Mouse (Mus musculus) splenic B cell, adult 2 months (primary cell): ENCODE data around the gene Eif2b3.

Experiments used
- DNase-seq: peaks from one replicate; pipeline ENCODE4 v3.0.0-alpha.2; 2011; ENCODE audit warnings: low read depth, low spot score
- H3K27me3 ChIP-seq: 2 replicates; pipeline ENCODE4 v1.6.1; 2012; ENCODE audit warnings: mild to moderate bottlenecking, low read length, moderate library complexity, mixed read lengths; ENCODE audit not compliant: control insufficient read depth, poor library complexity, insufficient read depth, severe bottlenecking
- H3K36me3 ChIP-seq: 2 replicates; pipeline ENCODE4 v1.6.1; 2012; ENCODE audit warnings: mild to moderate bottlenecking, low read length, moderate library complexity, mixed read lengths; ENCODE audit not compliant: control insufficient read depth, poor library complexity, insufficient read depth, severe bottlenecking

Gene Eif2b3

DNA sequence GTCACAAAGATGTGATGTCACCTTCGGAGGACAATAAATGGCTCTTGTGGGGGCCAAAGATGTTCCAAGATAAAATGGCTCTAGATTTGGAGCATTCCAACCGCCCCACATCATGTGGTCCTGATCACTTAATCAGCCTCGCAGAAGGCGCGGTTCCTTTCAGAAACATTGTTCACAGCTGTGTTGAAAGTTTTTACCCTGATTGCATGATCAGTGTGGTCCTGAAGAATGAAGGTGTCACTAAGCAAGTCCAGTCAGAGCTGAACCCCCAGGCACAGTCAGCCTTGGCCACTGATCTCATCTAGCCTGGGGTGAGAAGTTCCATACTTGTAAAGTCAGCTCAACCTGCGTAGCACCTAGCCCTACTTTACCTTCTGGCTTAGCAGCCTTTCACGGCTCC lies 98.7 kb downstream of the Eif2b3 start:
- Histone ChIP-seq H3K36me3 (no peaks in the 10 kb centered on the region), H3K27me3 (no peaks in the 10 kb centered on the region)
- no peak for DNase-seq

DNA sequence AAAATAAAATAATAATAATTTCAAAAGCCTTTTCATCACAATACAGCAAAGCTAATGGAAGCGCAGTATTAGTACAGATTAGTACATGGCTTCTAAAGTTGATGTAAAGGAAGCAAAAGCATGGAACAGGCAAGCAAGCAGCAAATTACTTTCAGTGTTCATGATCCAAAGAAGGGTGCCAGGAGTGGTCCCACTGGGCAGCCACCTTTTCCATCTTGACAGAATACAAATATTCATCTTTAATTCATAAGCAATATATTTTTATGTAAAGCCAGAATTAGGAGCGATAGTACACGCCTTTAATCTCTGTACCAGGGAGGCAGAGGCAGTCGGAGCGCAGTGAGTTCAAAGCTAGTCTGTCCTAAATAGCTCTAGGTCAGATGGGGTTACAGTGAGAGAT lies 100.4 kb downstream of the Eif2b3 start:
- DNase-seq, result no peak
- Histone ChIP-seq H3K36me3 (no peaks in the 10 kb centered on the region), H3K27me3 (no peaks in the 10 kb centered on the region)

DNA sequence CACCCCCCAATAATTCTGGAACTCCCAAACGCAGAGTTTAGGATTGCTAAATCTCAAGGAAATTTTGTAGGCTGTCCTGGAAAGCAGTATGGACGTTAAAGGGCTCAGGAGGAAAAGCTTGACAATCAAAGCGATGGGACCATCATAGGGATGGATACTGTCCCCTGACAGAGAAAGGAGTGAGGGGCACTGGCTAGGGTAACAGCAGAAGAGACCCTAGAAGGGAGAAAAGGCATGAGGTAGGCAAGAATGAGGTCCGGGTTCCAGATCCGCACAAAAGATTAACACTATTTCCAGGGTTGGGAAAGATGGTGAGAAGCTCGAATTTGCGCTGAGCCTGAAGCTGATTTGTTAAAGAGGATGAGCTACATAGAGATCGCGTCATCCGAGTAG lies 100.8 kb downstream of the Eif2b3 start:
- no peaks in the 10 kb centered on the region for H3K27me3 ChIP-seq
- no peaks in the 10 kb centered on the region for H3K36me3 ChIP-seq
- no peak for DNase-seq

DNA sequence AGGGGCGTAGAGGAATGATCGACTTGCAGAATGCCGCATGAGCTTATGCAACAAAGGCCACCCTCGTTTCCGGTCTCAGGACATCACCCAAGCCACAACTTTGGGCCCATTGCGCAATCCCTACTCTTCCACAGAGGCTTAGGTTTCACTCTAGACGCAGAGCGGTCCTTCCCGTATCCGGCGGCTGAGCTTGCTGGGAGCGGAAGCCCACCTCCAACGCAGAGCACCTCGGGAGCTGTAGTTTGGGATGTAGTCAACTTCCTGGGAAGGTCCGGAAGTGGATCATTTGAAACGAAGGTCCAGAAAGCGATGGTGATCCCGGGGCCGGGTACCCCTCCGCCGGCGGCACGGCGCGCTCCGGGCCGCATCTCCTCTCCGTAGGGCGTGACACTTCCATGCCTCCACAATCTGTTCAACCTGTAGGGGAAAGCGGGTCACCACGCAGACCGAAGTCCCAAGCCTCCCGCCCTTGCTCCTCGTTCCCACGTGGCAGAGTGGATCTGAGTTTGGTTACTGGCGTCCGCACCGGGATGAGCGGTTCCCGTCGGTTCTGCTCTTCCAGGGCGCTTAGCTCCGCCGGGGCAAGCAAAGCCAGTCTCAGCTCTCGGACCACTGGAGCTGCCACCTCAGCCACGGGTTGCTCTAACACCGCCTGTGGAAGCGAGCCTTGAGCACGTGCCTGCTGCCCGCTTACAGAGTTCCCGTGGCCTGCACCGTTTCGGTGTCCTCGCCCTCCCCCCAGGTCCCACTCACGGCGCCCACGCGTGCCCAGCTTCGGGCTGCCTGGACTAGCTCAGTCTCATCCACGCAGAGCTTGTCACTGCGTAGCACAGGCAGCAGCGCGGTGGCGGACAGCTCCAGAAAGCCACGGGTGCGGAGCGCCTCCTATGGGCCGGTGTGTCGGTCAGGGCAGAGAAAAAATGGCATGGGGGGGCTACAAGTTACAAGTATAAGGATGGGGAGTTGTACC lies 101.5 kb downstream of the Eif2b3 start:
- Histone ChIP-seq H3K27me3 (no peaks in the 10 kb centered on the region), H3K36me3 (no peaks in the 10 kb centered on the region)
- DNase-seq, result peak; percentile 90

DNA sequence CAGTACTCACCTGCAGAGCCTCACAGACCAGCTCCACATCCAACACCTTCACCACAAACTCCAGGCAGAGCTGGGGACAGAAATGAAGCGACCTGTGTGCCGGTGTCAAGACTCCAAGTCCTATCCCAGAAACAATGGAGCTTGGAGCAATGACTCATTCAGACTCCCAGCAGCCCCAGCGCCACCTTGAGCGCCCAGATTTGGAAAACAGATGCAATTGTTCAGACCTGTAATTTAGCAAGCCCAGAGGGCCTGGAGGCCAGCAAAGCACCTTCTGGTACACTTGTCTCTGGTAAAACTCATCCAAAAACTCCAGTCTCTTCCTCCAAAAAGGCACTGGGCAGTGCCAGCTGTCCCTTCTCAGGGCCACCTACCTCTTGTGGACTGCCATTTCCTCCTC lies 103.0 kb downstream of the Eif2b3 start:
- Histone ChIP-seq H3K36me3 (no peaks in the 10 kb centered on the region), H3K27me3 (no peaks in the 10 kb centered on the region)
- no peak for DNase-seq

DNA sequence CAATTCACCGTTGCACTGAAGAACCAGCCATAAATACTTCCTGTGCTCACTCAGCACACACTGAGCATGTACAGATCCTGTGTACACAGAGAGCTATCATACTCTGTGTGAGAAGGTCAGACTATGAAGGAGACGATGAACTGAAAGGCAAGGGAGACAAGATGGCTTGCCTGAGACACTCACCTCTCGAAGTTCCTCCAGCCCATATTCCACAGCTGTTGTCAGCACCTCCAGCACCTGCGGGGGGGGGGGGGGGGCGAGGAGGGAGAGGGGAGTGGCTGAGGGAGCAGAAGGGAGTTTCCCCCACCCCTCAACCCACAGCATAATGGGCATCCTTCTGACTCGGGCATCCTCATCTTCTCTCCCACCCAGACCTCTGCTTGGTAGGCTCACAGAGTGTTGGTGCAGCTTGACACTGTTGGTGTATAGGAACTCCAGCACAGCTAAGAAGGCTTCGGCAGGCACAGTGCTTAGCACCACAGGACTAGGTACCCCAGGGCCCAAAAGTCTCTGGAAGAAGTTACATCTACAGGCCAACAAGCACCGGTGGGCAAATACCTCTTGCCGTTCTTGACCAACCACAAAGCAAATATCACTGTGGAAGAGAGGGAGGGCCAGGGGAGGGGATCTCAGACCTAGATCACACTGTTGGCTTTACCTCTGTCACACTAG lies 104.5 kb downstream of the Eif2b3 start:
- no peaks in the 10 kb centered on the region for H3K36me3 ChIP-seq
- no peaks in the 10 kb centered on the region for H3K27me3 ChIP-seq
- DNase-seq, result peak; percentile 27

DNA sequence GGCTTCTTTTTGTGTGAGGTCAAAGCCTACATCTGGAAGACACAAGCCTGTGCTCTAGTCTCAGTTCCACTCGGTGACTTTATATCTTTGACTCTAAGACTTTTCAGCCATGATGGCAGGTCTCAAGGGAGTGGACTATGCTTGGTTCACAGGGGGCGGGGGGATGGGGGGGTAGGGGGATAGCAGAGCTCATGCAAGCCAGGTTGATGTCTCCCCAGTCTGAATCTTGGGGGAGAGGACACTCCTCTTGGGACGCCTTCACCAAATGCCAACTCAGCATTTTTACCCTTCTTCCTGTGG lies 105.0 kb downstream of the Eif2b3 start:
- no peaks in the 10 kb centered on the region for H3K36me3 ChIP-seq
- DNase-seq, result no peak
- H3K27me3 ChIP-seq, result no peaks in the 10 kb centered on the region

DNA sequence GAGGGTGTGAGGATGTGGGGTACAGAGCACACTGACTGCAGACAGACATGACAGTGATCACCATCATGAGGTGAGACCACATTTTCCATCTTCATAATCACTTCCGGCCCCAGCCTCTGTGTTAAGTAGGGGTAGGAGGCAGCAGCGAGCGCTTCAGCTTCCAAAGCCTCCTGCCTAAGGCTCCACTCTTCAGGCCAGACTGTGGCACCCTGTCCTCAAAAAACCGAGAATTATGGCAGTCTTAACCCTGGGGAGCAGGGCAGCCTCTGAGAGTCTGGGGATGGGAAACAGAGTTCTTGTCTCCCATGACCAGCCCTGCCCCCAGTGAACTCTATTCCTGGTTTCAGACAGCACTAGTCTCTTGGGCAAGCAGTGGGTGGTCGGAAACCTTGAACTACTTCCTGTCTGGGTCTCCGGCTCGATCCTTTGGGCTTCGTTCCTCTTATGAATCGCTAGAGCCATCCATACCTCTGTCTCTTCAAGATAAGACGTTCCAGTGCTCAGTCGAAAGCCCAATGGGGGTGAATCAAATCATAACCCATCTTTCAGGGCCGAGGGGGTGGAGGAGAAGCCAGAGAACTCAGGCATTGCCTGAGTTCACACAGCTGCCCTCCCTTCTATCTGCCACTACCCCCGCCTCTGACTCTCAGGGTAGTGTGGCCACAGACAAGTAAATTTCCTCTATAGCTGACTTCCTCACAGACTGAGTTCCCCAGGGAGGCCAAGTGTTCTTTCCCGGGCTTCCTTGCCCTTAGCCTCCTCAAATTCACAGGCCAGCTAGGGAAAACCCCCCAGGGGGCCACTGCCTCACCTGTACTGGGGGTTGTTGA lies 105.5 kb downstream of the Eif2b3 start:
- peak; percentile 90 for DNase-seq
- Histone ChIP-seq H3K36me3 (no peaks in the 10 kb centered on the region), H3K27me3 (no peaks in the 10 kb centered on the region)

DNA sequence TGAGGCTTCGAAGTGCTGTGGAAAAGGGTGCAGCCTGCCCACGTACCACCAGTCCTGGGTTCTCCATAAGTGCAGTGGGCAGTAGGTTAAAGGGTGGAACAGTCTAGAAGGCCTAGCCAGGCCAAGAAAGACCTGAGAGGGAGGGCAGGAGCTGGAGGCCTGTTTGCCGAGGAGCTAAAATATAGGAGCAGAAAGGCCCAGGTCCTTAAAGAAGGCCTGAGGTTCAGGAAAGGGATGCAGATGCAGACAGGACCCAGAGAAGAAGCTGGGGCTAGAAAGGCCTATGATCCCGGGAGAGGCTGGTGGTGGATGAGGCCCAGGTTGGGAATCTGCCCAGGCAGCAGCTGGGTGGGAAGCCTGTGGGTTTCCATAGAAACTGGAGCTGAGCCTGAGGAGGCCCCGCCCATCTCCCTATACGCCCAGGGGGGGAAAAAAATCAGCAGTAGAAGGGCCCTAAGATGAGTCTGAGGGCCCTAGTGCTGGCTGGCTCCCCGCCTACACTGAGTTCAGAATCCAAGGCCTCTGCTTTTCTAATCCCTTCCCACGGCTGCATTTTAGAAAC lies 106.2 kb downstream of the Eif2b3 start, which contains the start of gene Btbd19:
Btbd19 (minus strand) TSS at position 378 of the 562 bp plus-strand sequence.
- Histone ChIP-seq H3K36me3 (no peaks in the 10 kb centered on the region), H3K27me3 (no peaks in the 10 kb centered on the region)
- no peak for DNase-seq

DNA sequence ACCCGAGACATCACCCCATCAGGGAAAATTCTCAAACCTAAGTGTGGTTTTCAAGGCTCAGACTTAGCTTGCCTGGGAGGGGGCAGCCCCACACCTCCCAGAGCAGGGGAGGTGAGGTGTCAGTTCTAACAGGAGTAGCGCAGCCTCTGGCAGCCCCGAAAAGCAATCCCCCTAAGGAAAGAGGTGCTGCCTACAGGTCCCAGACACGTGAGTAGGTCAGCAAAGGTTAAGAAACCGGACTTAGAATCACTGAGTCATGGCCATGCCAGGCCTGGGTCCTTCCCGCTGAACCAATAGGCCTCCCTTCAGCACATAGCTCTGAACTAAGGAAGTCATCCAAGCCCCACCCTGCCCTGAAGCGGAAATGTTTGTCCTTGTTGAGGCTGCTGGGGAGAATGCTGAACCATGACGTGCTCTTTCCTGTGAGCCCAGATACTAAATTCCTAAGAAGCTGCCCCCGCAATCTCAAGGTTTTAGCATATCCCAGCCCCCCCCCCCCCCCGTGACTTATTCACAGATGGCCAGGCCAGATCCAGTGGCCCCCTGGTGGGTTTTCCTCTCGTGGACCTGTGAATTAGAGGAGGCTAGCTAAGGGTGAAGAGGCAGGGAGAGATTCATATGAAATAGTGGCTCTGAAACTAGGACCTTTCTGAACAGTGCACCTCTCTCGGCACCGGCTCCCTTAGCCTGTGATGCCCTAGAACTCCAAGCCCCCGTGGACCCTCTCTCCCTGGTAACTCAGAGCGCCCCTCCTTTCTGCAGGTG lies 106.9 kb downstream of the Eif2b3 start:
- H3K27me3 ChIP-seq, result no peaks in the 10 kb centered on the region
- DNase-seq, result peak; percentile 64
- no peaks in the 10 kb centered on the region for H3K36me3 ChIP-seq

DNA sequence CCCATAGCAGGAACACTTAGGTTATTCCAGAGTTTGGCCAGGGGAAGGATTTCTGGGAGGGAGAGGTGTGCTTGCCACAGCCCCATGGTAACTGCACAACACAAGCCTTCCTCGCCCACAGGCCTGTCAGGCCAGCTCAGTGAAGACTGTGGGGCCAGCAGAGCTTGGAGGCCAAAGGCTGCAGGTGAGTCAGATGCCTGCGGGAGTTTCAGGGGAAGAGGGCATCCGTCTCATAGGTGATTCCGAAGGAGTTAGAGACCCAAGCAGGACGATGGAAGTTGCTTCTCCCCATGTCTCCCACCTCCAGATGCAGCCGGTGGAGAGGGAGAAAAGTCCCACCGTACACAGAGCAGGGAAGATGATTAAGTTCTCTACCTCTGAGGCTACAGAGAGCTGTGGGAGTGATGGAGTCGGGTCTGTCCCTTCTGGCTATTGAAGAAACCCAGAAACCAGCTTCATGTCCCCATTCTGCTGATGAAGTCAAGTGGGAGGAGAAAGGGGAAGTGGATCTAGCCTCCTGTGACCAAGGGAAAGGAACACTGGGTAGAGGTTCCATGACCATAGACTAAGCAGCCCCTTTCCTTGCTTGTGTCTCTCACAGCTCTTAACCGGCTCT lies 107.6 kb downstream of the Eif2b3 start, which contains the start of gene Tctex1d4:
Tctex1d4 (plus strand) TSS at position 120 of the 616 bp plus-strand sequence.
- DNase-seq, result peak; percentile 73
- no peaks in the 10 kb centered on the region for H3K36me3 ChIP-seq
- no peaks in the 10 kb centered on the region for H3K27me3 ChIP-seq

DNA sequence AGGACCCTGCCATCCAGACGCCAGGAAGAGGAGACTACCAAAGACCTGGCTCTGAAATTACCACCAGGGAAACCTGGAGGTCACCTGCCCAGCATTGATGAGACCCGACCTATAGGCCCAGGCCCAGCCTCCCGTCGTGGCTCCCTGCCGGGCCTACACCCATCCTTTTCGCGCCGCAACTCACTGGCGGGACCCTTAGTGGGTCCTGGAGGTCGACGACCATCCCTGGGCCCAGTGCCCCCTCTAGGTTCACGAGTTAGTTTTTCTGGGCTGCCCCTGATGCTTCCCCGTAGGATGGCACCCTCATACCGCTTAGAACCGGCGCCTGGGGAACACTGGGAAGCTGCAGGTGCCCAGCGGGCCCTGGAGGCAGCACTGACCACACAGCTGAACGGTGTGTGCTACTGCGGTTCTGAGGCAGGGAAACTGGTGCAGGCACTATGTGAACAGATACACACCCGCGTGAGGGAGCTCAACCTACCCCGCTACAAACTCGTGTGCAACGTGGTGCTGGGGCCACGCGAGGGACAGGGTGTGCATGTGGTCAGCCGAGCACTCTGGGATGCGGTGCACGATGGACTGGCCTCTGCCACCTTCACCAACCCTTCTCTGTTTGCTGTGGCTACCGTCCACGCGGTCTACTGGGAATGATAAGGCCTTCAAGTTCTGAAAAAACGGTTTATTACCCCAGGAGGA lies 108.9 kb downstream of the Eif2b3 start:
- no peaks in the 10 kb centered on the region for H3K27me3 ChIP-seq
- H3K36me3 ChIP-seq, result no peaks in the 10 kb centered on the region
- DNase-seq, result no peak

DNA sequence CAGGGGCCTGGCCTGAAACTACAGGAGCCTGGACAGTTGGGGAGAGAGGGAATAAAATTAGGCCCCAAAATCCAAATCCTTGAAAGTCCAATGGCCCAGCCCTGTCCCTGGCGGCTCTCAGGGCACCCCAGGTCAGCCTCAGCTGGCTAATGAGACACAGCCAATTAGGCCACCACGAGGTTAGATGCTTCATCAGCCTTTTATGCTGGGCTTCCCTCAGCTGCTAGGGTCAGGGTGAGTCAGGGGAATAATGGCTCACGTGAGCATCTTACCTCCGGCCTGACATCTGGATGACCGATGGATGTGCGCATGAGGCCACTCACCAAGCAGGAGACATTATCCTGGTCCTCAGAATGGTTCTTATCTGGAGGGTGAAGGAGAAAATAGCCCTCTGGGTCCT lies 111.6 kb downstream of the Eif2b3 start:
- Histone ChIP-seq H3K36me3 (no peaks in the 10 kb centered on the region), H3K27me3 (no peaks in the 10 kb centered on the region)
- no peak for DNase-seq
